Mouse (Mus musculus) stomach, postnatal 0 days (tissue): ENCODE results near the gene Hdac6. TPM values are rescaled to one million over a fixed set of nuclear protein-coding genes. Genes with fewer than 3 reads are reported as not detected.
"Not testable (repeated sequence)": the region's sequence is repeated elsewhere in the genome, so short reads cannot be mapped to it uniquely, and the experiment has no call there.

Source experiments
- ATAC-seq: fragments of 200-750 bp; cut with Nextera tagmentation; 2 replicates; pipeline ENCODE4 v1.8.0; 2017; ENCODE audit not compliant: low FRiP score, low TSS enrichment
- DNase-seq: peaks from one replicate; pipeline ENCODE4 v3.0.0-alpha.2; 2016; ENCODE audit warnings: low spot score
- H3K27ac ChIP-seq: fragments of 300-500 bp; sonication (generic); replicated peaks from 2 replicates; pipeline ENCODE4 v1.5.1; 2014; ENCODE audit warnings: mild to moderate bottlenecking, control low read depth
- H3K27me3 ChIP-seq: fragments of 300-500 bp; sonication (generic); 2 replicates; pipeline ENCODE4 v1.6.1; 2014; ENCODE audit warnings: low read length; ENCODE audit not compliant: control insufficient read depth, insufficient read depth
- H3K36me3 ChIP-seq: fragments of 300-500 bp; sonication (generic); 2 replicates; pipeline ENCODE4 v1.6.1; 2014; ENCODE audit warnings: low read length, mixed read lengths; ENCODE audit not compliant: control insufficient read depth, insufficient read depth
- H3K4me1 ChIP-seq: fragments of 300-500 bp; sonication (generic); replicated peaks from 2 replicates; pipeline ENCODE4 v1.6.1; 2014; ENCODE audit warnings: antibody characterized with exemption; ENCODE audit not compliant: control insufficient read depth, insufficient read depth
- H3K4me2 ChIP-seq: fragments of 300-500 bp; sonication (generic); replicated peaks from 2 replicates; pipeline ENCODE4 v1.6.1; 2014; ENCODE audit warnings: low read depth, mild to moderate bottlenecking, control low read depth, moderate library complexity
- H3K4me3 ChIP-seq: fragments of 300-500 bp; sonication (generic); 2 replicates; pipeline ENCODE4 v1.5.1; 2014; ENCODE audit warnings: low read depth, low read length, control low read depth
- H3K9ac ChIP-seq: fragments of 300-500 bp; sonication (generic); 2 replicates; pipeline ENCODE4 v1.6.1; 2014; ENCODE audit warnings: mild to moderate bottlenecking, low read length, control low read depth, mixed read lengths
- H3K9me3 ChIP-seq: fragments of 300-500 bp; sonication (generic); 2 replicates; pipeline ENCODE4 v1.6.1; 2016; ENCODE audit warnings: low read length; ENCODE audit not compliant: control insufficient read depth
- CTCF ChIP-seq: IDR thresholded peaks from 2 replicates; pipeline ENCODE4 v1.5.1; 2016; ENCODE audit warnings: antibody characterized with exemption, low read depth, mild to moderate bottlenecking, moderate library complexity
- EP300 ChIP-seq: optimal IDR thresholded peaks from 2 replicates; pipeline ENCODE3; 2016; ENCODE audit warnings: antibody characterized with exemption
- WGBS: fragments of 180-500 bp; shearing (Covaris S2); extraction: QIAGEN DNeasy Blood & Tissue Kit; methylation state at CpG from one replicate; pipeline ENCODE4 v1.1.7; 2014; 5-methylcytosine and 5-hydroxymethylcytosine counted together
- polyA plus RNA-seq: library from polyadenylated mRNA; unstranded; fragments of >200 nt; fragmentation: Nextera tagmentation; extraction: Ambion mirVana; gene quantifications from 2 replicates; pipeline ENCODE4 v1.2.1, GENCODE M21; 2015

The Hdac6 gene
- polyA plus RNA-seq, 1 experiment from 2014 or later: 6.2 TPM

GRCm38 (mm10) chrX:7928270-7928790, 19.4 kb downstream of the Hdac6 start, which contains the start of gene Eras:
Gene Eras (minus strand): TSS chrX:7928607.
- 18% methylated on average over 12 of the region's 19 CpGs for WGBS
- H3K9ac ChIP-seq: no peak within 1 kb of the TSS
- DNase-seq (no peak), ATAC-seq (no peak)
- peaks cover 2% of the 10 kb centered on the region; the same call in 1 of the 2 replicates for H3K36me3 ChIP-seq
- H3K4me1 ChIP-seq: no peaks in the 10 kb centered on the region
- H3K27ac ChIP-seq: no peak within 1 kb of the TSS
- TF ChIP-seq CTCF (no peak), EP300 (no peak)
- H3K27me3 ChIP-seq: no peaks in the 10 kb centered on the region
- no peak within 1 kb of the TSS for H3K4me2 ChIP-seq
- no peak within 1 kb of the TSS for H3K4me3 ChIP-seq
- H3K9me3 ChIP-seq: no peaks in the 10 kb centered on the region

- Histone ChIP-seq H3K4me2 (no peak overlapping the region), H3K9ac (no peak overlapping the region), H3K4me3 (no peak overlapping the region), H3K4me1 (no peaks in the 10 kb centered on the region), H3K36me3 (peaks cover 2% of the 10 kb centered on the region; the same call in 1 of the 2 replicates), H3K27me3 (no peaks in the 10 kb centered on the region), H3K27ac (no peak overlapping the region), H3K9me3 (no peaks in the 10 kb centered on the region)
- ATAC-seq (no peak), DNase-seq (no peak)
- TF ChIP-seq CTCF (no peak), EP300 (no peak)
- WGBS: 22% methylated on average over 10 of the region's 10 CpGs
Measured at GRCm38 (mm10) chrX:7927116-7927515, 20.6 kb downstream of the Hdac6 start.

- ATAC-seq (no peak), DNase-seq (no peak)
- 76% methylated on average over 6 of the region's 6 CpGs for WGBS
- H3K9ac ChIP-seq: no peak overlapping the region
- no peaks in the 10 kb centered on the region for H3K36me3 ChIP-seq
- TF ChIP-seq CTCF (no peak), EP300 (no peak)
- no peak overlapping the region for H3K4me2 ChIP-seq
- no peaks in the 10 kb centered on the region for H3K27me3 ChIP-seq
- no peaks in the 10 kb centered on the region for H3K4me1 ChIP-seq
- no peaks in the 10 kb centered on the region for H3K9me3 ChIP-seq
- H3K4me3 ChIP-seq: no peak overlapping the region
- H3K27ac ChIP-seq: no peak overlapping the region
Measured at GRCm38 (mm10) chrX:7926266-7926665, 21.4 kb downstream of the Hdac6 start.

- WGBS: 9% methylated on average over 37 of the region's 48 CpGs
- no peaks in the 10 kb centered on the region for H3K4me1 ChIP-seq
- H3K27me3 ChIP-seq: no peaks in the 10 kb centered on the region
- H3K9me3 ChIP-seq: no peaks in the 10 kb centered on the region
- no peak overlapping the region for H3K27ac ChIP-seq
- ATAC-seq (0 out of 2 replicates have a peak, but pooled peaks have one; percentile 26), DNase-seq (peak; percentile 15)
- no peaks in the 10 kb centered on the region for H3K36me3 ChIP-seq
- TF ChIP-seq CTCF (no peak), EP300 (no peak)
- peak overlapping the region; percentile 27 for H3K4me2 ChIP-seq
- H3K9ac ChIP-seq: no peak overlapping the region
- peak overlapping the region; percentile 17; the same call in 1 of the 2 replicates for H3K4me3 ChIP-seq
Measured at GRCm38 (mm10) chrX:7922032-7922431, 25.7 kb downstream of the Hdac6 start.

- H3K4me2 ChIP-seq: no peak within 1 kb of the TSS
- H3K9me3 ChIP-seq: no peaks in the 10 kb centered on the region
- H3K27ac ChIP-seq: no peak within 1 kb of the TSS
- no peak for ATAC-seq
- H3K9ac ChIP-seq: no peak within 1 kb of the TSS
- no peak within 1 kb of the TSS for H3K4me3 ChIP-seq
- 17% methylated on average over 31 of the region's 40 CpGs for WGBS
- no peaks in the 10 kb centered on the region for H3K27me3 ChIP-seq
- no peaks in the 10 kb centered on the region for H3K4me1 ChIP-seq
- no peak for TF ChIP-seq CTCF
- TF ChIP-seq EP300: no peak
- no peak for DNase-seq
- H3K36me3 ChIP-seq: no peaks in the 10 kb centered on the region
Measured at GRCm38 (mm10) chrX:7919601-7920383, 27.9 kb downstream of the Hdac6 start, which contains the start of gene Pcsk1n. Gene Pcsk1n (plus strand): TSS chrX:7919822.

GRCm38 (mm10) chrX:7917960-7918359, 29.7 kb downstream of the Hdac6 start:
- not testable (repeated sequence) for ATAC-seq, H3K27ac ChIP-seq, DNase-seq, H3K4me2 ChIP-seq, H3K9me3 ChIP-seq, H3K9ac ChIP-seq, H3K27me3 ChIP-seq, H3K4me3 ChIP-seq, H3K36me3 ChIP-seq, H3K4me1 ChIP-seq
- 63% methylated on average over 6 of the region's 6 CpGs for WGBS
